Mouse (Mus musculus): ENCODE data around the gene Sit1.

DNA sequence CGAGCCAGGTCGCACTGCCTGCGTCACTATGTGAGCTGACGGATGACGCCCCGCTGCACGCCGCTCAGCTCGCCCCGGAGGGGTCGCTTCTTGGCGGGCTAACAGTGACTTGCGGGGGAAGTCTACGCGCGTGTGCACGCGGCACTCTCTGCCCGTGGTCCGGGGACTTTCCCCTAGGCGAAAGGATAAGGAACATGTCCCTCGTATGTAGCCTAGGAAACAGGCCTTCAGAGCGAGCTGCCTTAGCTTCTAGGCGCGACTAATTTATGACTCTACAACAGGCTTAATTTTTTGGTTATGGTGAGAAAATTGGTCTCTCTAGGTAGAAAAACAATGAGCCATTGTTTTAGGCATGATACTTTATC is 9.3 kb upstream of the Sit1 start, which contains the start of gene Ccdc107:
- no peak for TF ChIP-seq POLR2A (IDR thresholded peaks at IDR 0.05; ENCODE audit: borderline replicate concordance, control insufficient read depth, low read depth, low read length)
- peak; percentile 12; the same call in 1 of the 2 replicates for TF ChIP-seq CTCF (IDR thresholded peaks at IDR 0.05; ENCODE audit: control insufficient read depth, insufficient read depth, low read length)
